Comparison of ENCODE assay signal across 7 mouse cellular contexts in the genomic region with DNA sequence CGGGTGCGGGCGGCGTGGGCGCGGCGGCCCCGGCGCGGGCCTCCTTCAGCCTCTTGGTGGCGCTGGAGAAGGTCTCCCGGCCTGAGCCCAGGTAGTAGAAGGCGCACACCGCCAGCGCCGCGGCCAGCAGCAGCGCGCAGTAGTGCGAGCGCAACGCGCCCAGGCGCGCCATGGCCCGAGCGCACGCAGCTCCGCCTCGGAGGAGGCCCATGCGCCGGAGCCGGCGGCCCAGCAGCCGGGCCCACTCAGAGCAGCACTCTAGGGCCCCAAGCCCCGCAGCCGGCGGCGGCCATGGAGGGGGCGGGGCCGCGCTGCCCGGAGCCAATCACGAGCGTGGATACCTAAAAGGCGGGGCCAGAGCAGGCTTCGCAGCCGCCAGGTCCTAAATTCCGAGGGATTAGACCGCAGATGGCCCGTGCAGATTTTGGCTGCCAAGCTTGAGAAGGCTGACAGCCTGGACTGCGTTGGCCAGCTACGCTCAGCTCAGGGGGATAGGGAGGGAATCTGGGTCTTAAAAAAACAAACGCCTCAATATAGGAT. TPM values are rescaled to one million over a fixed set of nuclear protein-coding genes. Genes with fewer than 3 reads are reported as not detected.
A peak's percentile ranks its signal among the peaks of the same experiment; 100 is the strongest.
DNase-seq lines count a peak whose midpoint lies in the region; ATAC-seq lines count a peak whose summit lies in the region.

Gene Xxylt1, minus strand, starts transcription at position 308 of the 540 bp plus-strand sequence.

- peak; percentile 97 for DNase-seq in adrenal gland, postnatal 14 days
- peak; percentile 97 for DNase-seq in embryonic facial prominence, embryonic 11.5 days (ENCODE audit: low spot score)
- peak; percentile 95 for DNase-seq in kidney, adult 11 months
- peak; percentile 94 for DNase-seq in limb, embryonic 10.5 days (ENCODE audit: low spot score)
- DNase-seq in spleen, adult 12 weeks (ENCODE audit: low spot score) = peak; percentile 83

- peak within 1 kb of the TSS; percentile 83 for H3K9ac ChIP-seq in embryonic facial prominence, embryonic 11.5 days (replicated peaks; ENCODE audit: low read length)
- H3K9ac ChIP-seq in midbrain, embryonic 13.5 days (replicated peaks) = peak within 1 kb of the TSS; percentile 83

- under 1% methylated on average over 53 of the region's 54 CpGs for WGBS in embryonic facial prominence, embryonic 11.5 days
- WGBS in limb, embryonic 10.5 days = under 1% methylated on average over 52 of the region's 54 CpGs
- WGBS in midbrain, embryonic 13.5 days = under 1% methylated on average over 54 of the region's 54 CpGs

- H3K36me3 ChIP-seq in embryonic facial prominence, embryonic 11.5 days (replicated peaks; ENCODE audit: control insufficient read depth, insufficient read depth, low read depth, low read length) = no peaks in the 10 kb centered on the region
- H3K36me3 ChIP-seq in limb, embryonic 10.5 days = peaks cover 11% of the 10 kb centered on the region; the same call in 1 of the 2 replicates
- no peaks in the 10 kb centered on the region for H3K36me3 ChIP-seq in midbrain, embryonic 13.5 days

- peak within 1 kb of the TSS; percentile 74 for H3K27ac ChIP-seq in embryonic facial prominence, embryonic 11.5 days (replicated peaks; ENCODE audit: low read depth, low read length)
- H3K27ac ChIP-seq in limb, embryonic 10.5 days = peak within 1 kb of the TSS; percentile 90
- H3K27ac ChIP-seq in midbrain, embryonic 13.5 days = peak within 1 kb of the TSS; percentile 91

- peak within 1 kb of the TSS; percentile 98 for H3K4me2 ChIP-seq in embryonic facial prominence, embryonic 11.5 days (ENCODE audit: low read depth, low read length)
- peak within 1 kb of the TSS; percentile 96 for H3K4me2 ChIP-seq in midbrain, embryonic 13.5 days (replicated peaks)

- H3K9me3 ChIP-seq in embryonic facial prominence, embryonic 11.5 days (replicated peaks; ENCODE audit: control insufficient read depth, low read length) = no peaks in the 10 kb centered on the region
- no peaks in the 10 kb centered on the region for H3K9me3 ChIP-seq in limb, embryonic 10.5 days (replicated peaks)
- no peaks in the 10 kb centered on the region for H3K9me3 ChIP-seq in midbrain, embryonic 13.5 days

- H3K4me1 ChIP-seq in embryonic facial prominence, embryonic 11.5 days (ENCODE audit: control insufficient read depth, insufficient read depth, low read length) = no peaks in the 10 kb centered on the region
- peaks cover 28% of the 10 kb centered on the region for H3K4me1 ChIP-seq in limb, embryonic 10.5 days
- peaks cover 16% of the 10 kb centered on the region for H3K4me1 ChIP-seq in midbrain, embryonic 13.5 days (replicated peaks)

- ATAC-seq in embryonic facial prominence, embryonic 11.5 days (replicated peaks; ENCODE audit: insufficient number of reproducible peaks, low FRiP score, low TSS enrichment, low read depth) = peak; percentile 98
- peak; percentile 93 for ATAC-seq in granulocyte monocyte progenitor cell, adult 5-6 weeks (replicated peaks; ENCODE audit: poor library complexity, severe bottlenecking)
- ATAC-seq in midbrain, embryonic 13.5 days = peak; percentile 99

- H3K27me3 ChIP-seq in embryonic facial prominence, embryonic 11.5 days (ENCODE audit: control insufficient read depth, insufficient read depth, low read length) = no peaks in the 10 kb centered on the region
- H3K27me3 ChIP-seq in limb, embryonic 10.5 days (ENCODE audit: low read depth, poor library complexity, severe bottlenecking) = no peaks in the 10 kb centered on the region
- H3K27me3 ChIP-seq in midbrain, embryonic 13.5 days = no peaks in the 10 kb centered on the region

- H3K4me3 ChIP-seq in embryonic facial prominence, embryonic 11.5 days (ENCODE audit: low read depth, low read length) = peak within 1 kb of the TSS; percentile 66
- H3K4me3 ChIP-seq in limb, embryonic 10.5 days = peak within 1 kb of the TSS; percentile 83
- peak within 1 kb of the TSS; percentile 82 for H3K4me3 ChIP-seq in midbrain, embryonic 13.5 days (replicated peaks)

RNA-seq across cellular contexts. Expression of gene Xxylt1, which starts in this region (rescaled TPM):
- 10.7 and 11.5 TPM in 2 replicates for total RNA-seq in adrenal gland, postnatal 14 days (2021)
- polyA plus RNA-seq in embryonic facial prominence, embryonic 11.5 days (2014; fragmentation: Nextera tagmentation; extraction: Ambion mirVana) = 16.3 and 18.8 TPM in 2 replicates
- 14.7 and 32.6 TPM in 2 replicates for total RNA-seq in granulocyte monocyte progenitor cell, adult 5-6 weeks (2014; fragmentation: Nextera tagmentation)
- total RNA-seq in granulocyte monocyte progenitor cell, adult 5-6 weeks (2017) = 12.2 and 15.3 TPM in 2 replicates
- 16.4 and 16.6 TPM in 2 replicates for polyA plus RNA-seq in limb, embryonic 10.5 days (2016; fragmentation: Nextera tagmentation; extraction: Ambion mirVana)
- 8.5 and 8.8 TPM in 2 replicates for polyA plus RNA-seq in midbrain, embryonic 13.5 days (2015; fragmentation: Nextera tagmentation; extraction: Ambion mirVana)

Comparison
In these comparisons a context has a peak if more than half of its experiments do, and no peak if none do; other contexts are left out.
1. Peak in every context shown above with its lines: DNase-seq, ATAC-seq, H3K4me3 ChIP-seq and H3K27ac ChIP-seq.